Mouse (Mus musculus): ENCODE results near the gene Parp1. TPM values are rescaled to one million over a fixed set of nuclear protein-coding genes. Genes with fewer than 3 reads are reported as not detected.
"Not testable (repeated sequence)": the region's sequence is repeated elsewhere in the genome, so short reads cannot be mapped to it uniquely, and the experiment has no call there.

The Parp1 gene
- polyA plus RNA-seq, 1 experiment from 2014 or later, result 165 TPM

GRCm38 (mm10) chr1:180576524-180576923 lies 7.8 kb downstream of the Parp1 start:
- Histone ChIP-seq H3K4me2 (replicated peaks; ENCODE audit: low read depth, low read length) (no peak overlapping the region), H3K9ac (replicated peaks; ENCODE audit: low read length) (no peak overlapping the region), H3K36me3 (ENCODE audit: insufficient read depth, low read length) (peaks cover 54% of the 10 kb centered on the region), H3K27ac (ENCODE audit: low read length) (no peak overlapping the region), H3K4me3 (ENCODE audit: low read length) (no peak overlapping the region), H3K9me3 (ENCODE audit: low read length) (0 out of 2 replicates have a peak, but pooled peaks cover 8% of the 10 kb centered on the region), H3K27me3 (ENCODE audit: insufficient read depth, low read length) (no peaks in the 10 kb centered on the region), H3K4me1 (ENCODE audit: insufficient read depth, low read length) (0 out of 2 replicates have a peak, but pooled peaks cover 3% of the 10 kb centered on the region)
- 87% methylated on average over 3 of the region's 3 CpGs for WGBS
- no peak for ATAC-seq (ENCODE audit: low FRiP score, low TSS enrichment)

- Histone ChIP-seq H3K27ac (ENCODE audit: low read length) (no peak overlapping the region), H3K4me2 (replicated peaks; ENCODE audit: low read depth, low read length) (no peak overlapping the region), H3K27me3 (ENCODE audit: insufficient read depth, low read length) (no peaks in the 10 kb centered on the region), H3K9me3 (ENCODE audit: low read length) (0 out of 2 replicates have a peak, but pooled peaks cover 8% of the 10 kb centered on the region), H3K4me3 (ENCODE audit: low read length) (no peak overlapping the region), H3K9ac (replicated peaks; ENCODE audit: low read length) (no peak overlapping the region), H3K4me1 (ENCODE audit: insufficient read depth, low read length) (no peaks in the 10 kb centered on the region), H3K36me3 (ENCODE audit: insufficient read depth, low read length) (peaks cover 64% of the 10 kb centered on the region)
- WGBS, result 84% methylated on average over 4 of the region's 4 CpGs
- no peak for ATAC-seq (ENCODE audit: low FRiP score, low TSS enrichment)
Measured at GRCm38 (mm10) chr1:180577837-180578236, 9.1 kb downstream of the Parp1 start.

GRCm38 (mm10) chr1:180587792-180588442 lies 19.2 kb downstream of the Parp1 start:
- Histone ChIP-seq H3K4me2 (replicated peaks; ENCODE audit: low read depth, low read length) (no peak overlapping the region), H3K27ac (ENCODE audit: low read length) (no peak overlapping the region), H3K9ac (replicated peaks; ENCODE audit: low read length) (no peak overlapping the region), H3K4me3 (ENCODE audit: low read length) (no peak overlapping the region), H3K27me3 (ENCODE audit: insufficient read depth, low read length) (no peaks in the 10 kb centered on the region), H3K4me1 (ENCODE audit: insufficient read depth, low read length) (no peaks in the 10 kb centered on the region), H3K9me3 (ENCODE audit: low read length) (no peaks in the 10 kb centered on the region), H3K36me3 (ENCODE audit: insufficient read depth, low read length) (peaks cover 97% of the 10 kb centered on the region)
- WGBS, result 92% methylated on average over 17 of the region's 17 CpGs
- ATAC-seq (ENCODE audit: low FRiP score, low TSS enrichment), result no peak

GRCm38 (mm10) chr1:180600578-180600977 lies 31.9 kb downstream of the Parp1 start:
- no peaks in the 10 kb centered on the region for H3K4me1 ChIP-seq (ENCODE audit: insufficient read depth, low read length)
- H3K36me3 ChIP-seq (ENCODE audit: insufficient read depth, low read length), result peaks cover 73% of the 10 kb centered on the region
- no peak overlapping the region for H3K4me2 ChIP-seq (replicated peaks; ENCODE audit: low read depth, low read length)
- no peak overlapping the region for H3K27ac ChIP-seq (ENCODE audit: low read length)
- no peak for ATAC-seq (ENCODE audit: low FRiP score, low TSS enrichment)
- no peaks in the 10 kb centered on the region for H3K27me3 ChIP-seq (ENCODE audit: insufficient read depth, low read length)
- H3K4me3 ChIP-seq (ENCODE audit: low read length), result no peak overlapping the region
- 88% methylated on average over 6 of the region's 6 CpGs for WGBS
- H3K9ac ChIP-seq (replicated peaks; ENCODE audit: low read length), result no peak overlapping the region
- H3K9me3 ChIP-seq (ENCODE audit: low read length), result no peaks in the 10 kb centered on the region

GRCm38 (mm10) chr1:180601806-180602205 lies 33.1 kb downstream of the Parp1 start:
- 84% methylated on average over 6 of the region's 6 CpGs for WGBS
- no peak for ATAC-seq (ENCODE audit: low FRiP score, low TSS enrichment)
- H3K36me3 ChIP-seq (ENCODE audit: insufficient read depth, low read length), result peaks cover 61% of the 10 kb centered on the region

GRCm38 (mm10) chr1:180604579-180604978 lies 35.9 kb downstream of the Parp1 start:
- Histone ChIP-seq H3K27ac (ENCODE audit: low read length) (no peak overlapping the region), H3K9me3 (ENCODE audit: low read length) (no peaks in the 10 kb centered on the region), H3K36me3 (ENCODE audit: insufficient read depth, low read length) (peaks cover 34% of the 10 kb centered on the region), H3K27me3 (ENCODE audit: insufficient read depth, low read length) (no peaks in the 10 kb centered on the region), H3K4me2 (replicated peaks; ENCODE audit: low read depth, low read length) (no peak overlapping the region), H3K4me3 (ENCODE audit: low read length) (no peak overlapping the region), H3K9ac (replicated peaks; ENCODE audit: low read length) (no peak overlapping the region), H3K4me1 (ENCODE audit: insufficient read depth, low read length) (no peaks in the 10 kb centered on the region)
- 68% methylated on average over 4 of the region's 4 CpGs for WGBS
- ATAC-seq (ENCODE audit: low FRiP score, low TSS enrichment), result no peak

More at GRCm38 (mm10) chr1:180601806-180602205, 33.1 kb downstream of the Parp1 start:
- Histone ChIP-seq H3K4me3 (ENCODE audit: low read length) (no peak overlapping the region), H3K4me1 (ENCODE audit: insufficient read depth, low read length) (no peaks in the 10 kb centered on the region), H3K27ac (ENCODE audit: low read length) (no peak overlapping the region), H3K27me3 (ENCODE audit: insufficient read depth, low read length) (no peaks in the 10 kb centered on the region), H3K9ac (replicated peaks; ENCODE audit: low read length) (no peak overlapping the region), H3K4me2 (replicated peaks; ENCODE audit: low read depth, low read length) (no peak overlapping the region), H3K9me3 (ENCODE audit: low read length) (no peaks in the 10 kb centered on the region)

- Histone ChIP-seq H3K27me3 (ENCODE audit: insufficient read depth, low read length) (no peaks in the 10 kb centered on the region), H3K9me3 (ENCODE audit: low read length) (no peaks in the 10 kb centered on the region), H3K4me2 (replicated peaks; ENCODE audit: low read depth, low read length) (no peak overlapping the region), H3K4me1 (ENCODE audit: insufficient read depth, low read length) (no peaks in the 10 kb centered on the region), H3K4me3 (ENCODE audit: low read length) (no peak overlapping the region), H3K9ac (replicated peaks; ENCODE audit: low read length) (no peak overlapping the region), H3K36me3 (ENCODE audit: insufficient read depth, low read length) (peaks cover 20% of the 10 kb centered on the region), H3K27ac (ENCODE audit: low read length) (no peak overlapping the region)
- no peak for ATAC-seq (ENCODE audit: low FRiP score, low TSS enrichment)
- 29% methylated on average over 3 of the region's 3 CpGs for WGBS
Measured at GRCm38 (mm10) chr1:180606106-180606505, 37.4 kb downstream of the Parp1 start.

- H3K4me3 ChIP-seq (ENCODE audit: low read length), result no peak overlapping the region
- H3K36me3 ChIP-seq (ENCODE audit: insufficient read depth, low read length), result peaks cover 13% of the 10 kb centered on the region
- no peaks in the 10 kb centered on the region for H3K27me3 ChIP-seq (ENCODE audit: insufficient read depth, low read length)
- H3K9ac ChIP-seq (replicated peaks; ENCODE audit: low read length), result no peak overlapping the region
- no peaks in the 10 kb centered on the region for H3K4me1 ChIP-seq (ENCODE audit: insufficient read depth, low read length)
- 49% methylated on average over 10 of the region's 10 CpGs for WGBS
- H3K27ac ChIP-seq (ENCODE audit: low read length), result no peak overlapping the region
- no peak for ATAC-seq (ENCODE audit: low FRiP score, low TSS enrichment)
- H3K9me3 ChIP-seq (ENCODE audit: low read length), result peaks cover 5% of the 10 kb centered on the region
- no peak overlapping the region for H3K4me2 ChIP-seq (replicated peaks; ENCODE audit: low read depth, low read length)
Measured at GRCm38 (mm10) chr1:180606796-180607577, 38.3 kb downstream of the Parp1 start.

GRCm38 (mm10) chr1:180607578-180607879 lies 38.8 kb downstream of the Parp1 start:
- no peaks in the 10 kb centered on the region for H3K4me1 ChIP-seq (ENCODE audit: insufficient read depth, low read length)
- H3K4me2 ChIP-seq (replicated peaks; ENCODE audit: low read depth, low read length), result no peak overlapping the region
- no peak overlapping the region for H3K9ac ChIP-seq (replicated peaks; ENCODE audit: low read length)
- 85% methylated on average over 2 of the region's 2 CpGs for WGBS
- ATAC-seq (ENCODE audit: low FRiP score, low TSS enrichment), result no peak
- H3K36me3 ChIP-seq (ENCODE audit: insufficient read depth, low read length), result peaks cover 10% of the 10 kb centered on the region
- H3K9me3 ChIP-seq (ENCODE audit: low read length), result peaks cover 5% of the 10 kb centered on the region
- no peaks in the 10 kb centered on the region for H3K27me3 ChIP-seq (ENCODE audit: insufficient read depth, low read length)
- no peak overlapping the region for H3K4me3 ChIP-seq (ENCODE audit: low read length)
- H3K27ac ChIP-seq (ENCODE audit: low read length), result no peak overlapping the region

- not testable (repeated sequence) for H3K9ac ChIP-seq (replicated peaks; ENCODE audit: low read length); H3K27me3 ChIP-seq (ENCODE audit: insufficient read depth, low read length); H3K4me2 ChIP-seq (replicated peaks; ENCODE audit: low read depth, low read length); H3K27ac ChIP-seq (ENCODE audit: low read length); H3K4me3 ChIP-seq (ENCODE audit: low read length); ATAC-seq (ENCODE audit: low FRiP score, low TSS enrichment); H3K9me3 ChIP-seq (ENCODE audit: low read length); H3K36me3 ChIP-seq (ENCODE audit: insufficient read depth, low read length); H3K4me1 ChIP-seq (ENCODE audit: insufficient read depth, low read length)
- 91% methylated on average over 11 of the region's 14 CpGs for WGBS
Measured at GRCm38 (mm10) chr1:180611842-180612241, 43.1 kb downstream of the Parp1 start.

Measured in kidney, embryonic 16.5 days (tissue).